Mouse (Mus musculus) thymus, adult 2 months (tissue): ENCODE measurements around the gene Gm12394. TPM values are rescaled to one million over a fixed set of nuclear protein-coding genes. Genes with fewer than 3 reads are reported as not detected.
"Not testable (repeated sequence)": the region's sequence is repeated elsewhere in the genome, so short reads cannot be mapped to it uniquely, and the experiment has no call there.

Source experiments
- DNase-seq: peaks from one replicate; pipeline ENCODE4 v3.0.0; 2021
- H3K27ac ChIP-seq: fragments of 200-500 bp; 2 replicates; pipeline ENCODE4 v1.5.1; 2012; ENCODE audit warnings: low read length, control low read depth; ENCODE audit not compliant: control insufficient read depth, insufficient read depth
- H3K27me3 ChIP-seq: fragments of 200-500 bp; 2 replicates; pipeline ENCODE4 v1.6.1; 2012; ENCODE audit warnings: mild to moderate bottlenecking, low read length, moderate library complexity, mixed read lengths; ENCODE audit not compliant: control insufficient read depth, insufficient read depth
- H3K36me3 ChIP-seq: fragments of 200-500 bp; 2 replicates; pipeline ENCODE4 v1.6.1; 2012; ENCODE audit warnings: mild to moderate bottlenecking, low read length, moderate library complexity; ENCODE audit not compliant: control insufficient read depth, insufficient read depth
- H3K4me1 ChIP-seq: fragments of 200-500 bp; replicated peaks from 2 replicates; pipeline ENCODE4 v1.6.1; 2012; ENCODE audit warnings: low read length; ENCODE audit not compliant: control insufficient read depth, insufficient read depth
- H3K4me3 ChIP-seq: fragments of 200-500 bp; 2 replicates; pipeline ENCODE4 v1.5.1; 2012; ENCODE audit warnings: mild to moderate bottlenecking, low read length, control low read depth, moderate library complexity; ENCODE audit not compliant: control insufficient read depth, insufficient read depth
- CTCF ChIP-seq: fragments of 200-500 bp; IDR thresholded peaks from 2 replicates; pipeline ENCODE4 v1.5.1; 2012; ENCODE audit warnings: mild to moderate bottlenecking, control low read depth, low read length, moderate library complexity, borderline replicate concordance; ENCODE audit not compliant: control insufficient read depth, poor library complexity, insufficient read depth; ENCODE audit errors: extremely low read depth
- POLR2A ChIP-seq: fragments of 200-500 bp; IDR thresholded peaks from 2 replicates; pipeline ENCODE4 v1.6.1; 2012; ENCODE audit warnings: mild to moderate bottlenecking, low read length, control low read depth, moderate library complexity; ENCODE audit not compliant: control insufficient read depth, poor library complexity, insufficient read depth; ENCODE audit errors: extremely low read depth
- WGBS: fragments of 180-500 bp; shearing (Covaris S2); methylation state at CpG from one replicate; pipeline ENCODE4 v1.1.7; 2018; 5-methylcytosine and 5-hydroxymethylcytosine counted together
- polyA plus RNA-seq: library from polyadenylated mRNA; depleted of rRNA; stranded (reverse); fragments of >200 nt; gene quantifications from 2 replicates; pipeline ENCODE4 v1.2.3, GENCODE M21; 2012; rRNA removed

Gene Gm12394
- polyA plus RNA-seq, result not detected in 2 replicates

GRCm38 (mm10) chr4:42856671-42857070, at the start of gene Gm12394:
Gm12394 (minus strand) TSS chr4:42856771.
- not testable (repeated sequence) for DNase-seq, H3K27ac ChIP-seq, H3K36me3 ChIP-seq, H3K27me3 ChIP-seq, H3K4me1 ChIP-seq, H3K4me3 ChIP-seq
- WGBS, result 83% methylated on average over 1 of the region's 1 CpGs

- TF ChIP-seq POLR2A, result no peak
- no peak for TF ChIP-seq CTCF
- Histone ChIP-seq H3K4me1 (no peaks in the 10 kb centered on the region), H3K27me3 (no peaks in the 10 kb centered on the region), H3K36me3 (no peaks in the 10 kb centered on the region), H3K27ac (no peak overlapping the region), H3K4me3 (no peak overlapping the region)
- DNase-seq, result no peak
- WGBS, result 97% methylated on average over 6 of the region's 6 CpGs
These were observed 48.4 kb upstream of the Gm12394 start for GRCm38 (mm10) chr4:42904966-42905365.

GRCm38 (mm10) chr4:42904523-42904922, 48.0 kb upstream of the Gm12394 start:
- no peak for DNase-seq
- no peaks in the 10 kb centered on the region for H3K36me3 ChIP-seq
- no peaks in the 10 kb centered on the region for H3K27me3 ChIP-seq
- H3K4me3 ChIP-seq, result no peak overlapping the region
- H3K4me1 ChIP-seq, result no peaks in the 10 kb centered on the region
- TF ChIP-seq CTCF, result no peak
- no peak for TF ChIP-seq POLR2A
- no peak overlapping the region for H3K27ac ChIP-seq
- 94% methylated on average over 3 of the region's 3 CpGs for WGBS

GRCm38 (mm10) chr4:42903942-42904341, 47.4 kb upstream of the Gm12394 start:
- TF ChIP-seq POLR2A, result no peak
- TF ChIP-seq CTCF, result no peak
- Histone ChIP-seq H3K27ac (no peak overlapping the region), H3K36me3 (no peaks in the 10 kb centered on the region), H3K4me1 (no peaks in the 10 kb centered on the region), H3K4me3 (no peak overlapping the region), H3K27me3 (no peaks in the 10 kb centered on the region)
- WGBS, result 69% methylated on average over 1 of the region's 1 CpGs
- DNase-seq, result no peak

GRCm38 (mm10) chr4:42902730-42903129, 46.2 kb upstream of the Gm12394 start:
- Histone ChIP-seq H3K27ac (no peak overlapping the region), H3K4me3 (no peak overlapping the region), H3K4me1 (no peaks in the 10 kb centered on the region), H3K36me3 (no peaks in the 10 kb centered on the region), H3K27me3 (no peaks in the 10 kb centered on the region)
- WGBS, result 93% methylated on average over 5 of the region's 5 CpGs
- TF ChIP-seq CTCF (no peak), POLR2A (no peak)
- no peak for DNase-seq

- DNase-seq, result peak; percentile 15
- 48% methylated on average over 9 of the region's 9 CpGs for WGBS
- H3K4me1 ChIP-seq, result no peaks in the 10 kb centered on the region
These were observed 45.6 kb upstream of the Gm12394 start for GRCm38 (mm10) chr4:42902174-42902573.

GRCm38 (mm10) chr4:42900878-42901277, 44.3 kb upstream of the Gm12394 start:
- no peak for DNase-seq
- H3K4me3 ChIP-seq, result no peak overlapping the region
- no peaks in the 10 kb centered on the region for H3K4me1 ChIP-seq
- no peaks in the 10 kb centered on the region for H3K27me3 ChIP-seq
- H3K27ac ChIP-seq, result no peak overlapping the region
- no peaks in the 10 kb centered on the region for H3K36me3 ChIP-seq
- WGBS, result 66% methylated on average over 5 of the region's 5 CpGs
- TF ChIP-seq POLR2A, result no peak
- TF ChIP-seq CTCF, result no peak

More at GRCm38 (mm10) chr4:42902174-42902573, 45.6 kb upstream of the Gm12394 start:
- TF ChIP-seq POLR2A (no peak), CTCF (peak; percentile 45; the same call in 1 of the 2 replicates)
- H3K36me3 ChIP-seq, result no peaks in the 10 kb centered on the region
- H3K27ac ChIP-seq, result no peak overlapping the region
- H3K27me3 ChIP-seq, result no peaks in the 10 kb centered on the region
- no peak overlapping the region for H3K4me3 ChIP-seq
